Mouse (Mus musculus) adrenal gland, postnatal 14 days (tissue): ENCODE data around the gene Cacna1c. TPM values are rescaled to one million over a fixed set of nuclear protein-coding genes. Genes with fewer than 3 reads are reported as not detected.
"Not testable (repeated sequence)": the region's sequence is repeated elsewhere in the genome, so short reads cannot be mapped to it uniquely, and the experiment has no call there.

Experiments
- DNase-seq: peaks from one replicate; pipeline ENCODE4 v3.0.0; 2021; ENCODE audit warnings: mixed read lengths
- total RNA-seq: library from RNA; stranded (reverse); gene quantifications from 2 replicates; pipeline ENCODE4 v1.2.3, GENCODE M21; 2021

The Cacna1c gene
- total RNA-seq, 1 experiment from 2014 or later, result 58.2 TPM

- DNase-seq, result peak; percentile 41
These were observed 602.7 kb downstream of the Cacna1c start for GRCm38 (mm10) chr6:118593377-118594061.

DNA sequence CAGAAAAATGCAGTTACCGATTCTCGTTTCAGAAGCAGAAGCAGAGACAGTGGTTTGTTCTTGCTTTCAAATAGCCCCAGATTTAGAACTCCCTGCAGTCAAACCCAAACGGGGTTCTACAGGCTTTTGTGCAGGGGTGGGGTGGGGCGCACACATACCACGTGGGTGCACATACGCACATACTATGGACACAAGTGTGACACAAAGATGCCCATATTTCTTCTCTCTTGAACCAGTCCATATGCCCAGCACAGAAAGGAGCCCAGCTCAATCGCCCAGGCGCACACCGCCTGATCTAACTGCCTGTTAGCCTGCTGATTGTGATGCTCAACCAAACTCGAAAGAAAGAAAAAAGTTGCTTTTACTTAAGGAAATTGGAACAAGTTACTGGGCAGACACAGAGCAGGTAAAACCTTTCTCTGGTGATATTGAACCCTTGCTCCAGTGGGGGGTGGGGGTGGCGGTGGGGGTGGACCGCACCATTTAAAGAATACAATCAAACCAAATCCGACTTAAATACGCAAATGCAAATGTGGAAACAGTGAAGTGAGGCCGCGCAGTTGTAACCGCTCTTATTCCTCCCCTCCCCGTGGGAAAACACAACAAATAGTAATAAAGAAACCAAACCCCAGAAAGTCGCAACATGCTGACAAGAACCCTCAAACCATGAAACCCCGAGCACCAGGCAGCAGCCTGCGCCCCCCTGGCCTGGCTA lies 603.4 kb downstream of the Cacna1c start:
- no peak for DNase-seq

DNA sequence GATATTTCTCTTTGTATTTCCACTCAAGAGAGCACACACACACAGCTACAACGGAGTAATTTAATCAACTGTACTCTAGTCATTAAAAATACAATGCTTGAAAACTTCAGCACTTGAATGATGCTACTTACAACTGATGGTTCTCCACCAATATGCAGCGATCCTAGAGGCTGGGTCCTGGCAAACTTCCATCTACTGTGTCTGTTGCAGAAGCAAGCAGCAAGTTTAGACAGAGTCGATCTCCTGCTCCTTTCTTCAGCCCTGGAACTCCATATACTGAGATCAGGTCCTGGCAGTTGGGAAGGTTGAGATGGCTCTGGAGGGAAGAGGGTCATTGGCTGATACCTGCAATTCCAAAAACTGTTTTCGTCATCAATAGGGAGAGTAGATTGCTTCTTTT lies 617.5 kb downstream of the Cacna1c start:
- not testable (repeated sequence) for DNase-seq

DNA sequence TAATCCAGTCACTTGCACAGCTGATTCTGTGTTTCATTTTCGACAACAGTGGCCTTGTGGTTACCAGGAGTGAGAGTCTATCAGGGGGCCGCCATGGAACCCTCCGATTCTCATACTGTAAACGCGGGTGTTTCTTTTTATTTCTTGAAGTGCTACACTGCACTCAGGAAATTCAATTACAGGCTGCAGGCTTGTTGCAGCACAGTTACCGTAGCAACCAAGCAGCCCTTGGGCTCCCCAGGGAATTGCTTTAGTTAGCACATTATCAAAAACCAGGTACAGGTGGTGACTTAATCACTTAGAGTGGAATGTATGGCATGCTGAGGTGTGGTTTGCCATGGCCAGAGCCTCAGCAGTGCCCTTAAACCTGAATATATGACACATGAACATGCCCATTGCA lies 621.9 kb downstream of the Cacna1c start:
- DNase-seq, result no peak

GRCm38 (mm10) chr6:118567816-118568215 lies 628.4 kb downstream of the Cacna1c start:
- no peak for DNase-seq

GRCm38 (mm10) chr6:118561745-118562609 lies 634.2 kb downstream of the Cacna1c start, which contains the start of gene Ankrd26:
Ankrd26 (minus strand) TSS chr6:118562226.
- DNase-seq, result peak; percentile 97

- no peak for DNase-seq
These were observed 635.0 kb downstream of the Cacna1c start for GRCm38 (mm10) chr6:118561225-118561624.

GRCm38 (mm10) chr6:118538627-118539026 lies 657.6 kb downstream of the Cacna1c start:
- DNase-seq, result no peak

Other genes starting within 250 kb of the Cacna1c start
- 10.2 and 14.0 TPM in 2 replicates for gene Dcp1b, start 21.2 kb downstream of the Cacna1c start, total RNA-seq
- gene Cacna2d4, start 40.1 kb upstream of the Cacna1c start, total RNA-seq, result 0.94 TPM in 1 of 2 replicates, not detected in the other
- gene Lrtm2, start 134.3 kb upstream of the Cacna1c start, total RNA-seq, result 0.23 TPM in 1 of 2 replicates, not detected in the other
- gene Adipor2, start 221.3 kb upstream of the Cacna1c start, total RNA-seq, result 158 and 194 TPM in 2 replicates